ENCODE assay signal across 24 mouse cellular contexts in the genomic region with DNA sequence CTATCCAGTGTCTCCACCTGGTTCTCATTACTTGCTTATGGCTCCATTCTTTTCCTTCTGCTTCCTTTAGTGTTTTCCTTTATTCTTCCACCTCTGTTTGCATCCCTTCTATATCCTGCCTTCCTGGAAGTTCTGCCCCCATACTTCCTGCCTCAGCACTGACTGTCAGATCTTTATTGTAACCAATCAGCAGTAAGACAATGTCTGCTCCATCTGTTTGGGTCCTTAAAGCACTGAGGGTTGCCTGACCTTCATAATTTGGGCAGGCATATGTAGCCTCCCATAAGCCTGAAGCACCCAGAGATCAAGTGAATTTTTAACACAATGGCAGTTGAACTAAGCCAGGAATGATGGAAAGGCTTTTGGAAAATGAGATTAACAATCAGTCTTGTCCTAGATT.
"Had no signal": no experiment of that assay in that cellular context is flagged by ENCODE, and none has a peak within 500 bp of the region (broad histone marks: within the 10 kb centered on the region; RNA-seq: fewer than 3 reads in every experiment).

No protein-coding gene starts in this region.

- H3K4me3 ChIP-seq: embryonic facial prominence, embryonic 10.5 days; embryonic facial prominence, embryonic 12.5 days; embryonic facial prominence, embryonic 13.5 days; embryonic facial prominence, embryonic 15.5 days; erythroblast, embryonic 14.5 days; forebrain, embryonic 10.5 days; forebrain, embryonic 12.5 days; forebrain, embryonic 13.5 days; forebrain, embryonic 15.5 days; gastrocnemius, adult 2 months; heart, adult 2 months had no signal

- H3K9ac ChIP-seq: embryonic facial prominence, embryonic 12.5 days; embryonic facial prominence, embryonic 13.5 days; embryonic facial prominence, embryonic 15.5 days; forebrain, embryonic 12.5 days; forebrain, embryonic 13.5 days; forebrain, embryonic 15.5 days; forebrain, postnatal 0 days had no signal

- H3K27ac ChIP-seq: embryonic facial prominence, embryonic 10.5 days; embryonic facial prominence, embryonic 12.5 days; embryonic facial prominence, embryonic 13.5 days; embryonic facial prominence, embryonic 15.5 days; forebrain, embryonic 10.5 days; forebrain, embryonic 12.5 days; forebrain, embryonic 13.5 days; forebrain, embryonic 15.5 days; gastrocnemius, adult 2 months; heart, adult 2 months had no signal

- H3K36me3 ChIP-seq: embryonic facial prominence, embryonic 10.5 days; embryonic facial prominence, embryonic 12.5 days; embryonic facial prominence, embryonic 13.5 days; embryonic facial prominence, embryonic 15.5 days; forebrain, embryonic 10.5 days; forebrain, embryonic 12.5 days; forebrain, embryonic 15.5 days had no signal

- H3K4me1 ChIP-seq: embryonic facial prominence, embryonic 10.5 days; embryonic facial prominence, embryonic 12.5 days; embryonic facial prominence, embryonic 13.5 days; embryonic facial prominence, embryonic 15.5 days; forebrain, embryonic 10.5 days; forebrain, embryonic 12.5 days; forebrain, embryonic 13.5 days; forebrain, embryonic 15.5 days had no signal

- DNase-seq: cerebellum, adult 9-11 months; cerebellum, postnatal 10 days; cerebellum, postnatal 14 days; cerebellum, postnatal 25 days; cerebellum, postnatal 36 days; embryo, embryonic 11 days; forebrain, postnatal 0 days; gastrocnemius, adult 2 months; gastrocnemius, postnatal 10 days; gastrocnemius, postnatal 14 days; gastrocnemius, postnatal 25 days; gastrocnemius, postnatal 36 days; heart, adult 11 months; heart, adult 18-20 months; heart, adult 2 months had no signal

- H3K9me3 ChIP-seq: embryonic facial prominence, embryonic 10.5 days; embryonic facial prominence, embryonic 12.5 days; embryonic facial prominence, embryonic 13.5 days; embryonic facial prominence, embryonic 15.5 days; forebrain, embryonic 10.5 days; forebrain, embryonic 12.5 days; forebrain, embryonic 13.5 days; forebrain, embryonic 15.5 days had no signal
